Mouse (Mus musculus) thymus, postnatal 14 days (tissue): ENCODE results near the gene Thsd4.
A peak's percentile ranks its signal among the peaks of the same experiment; 100 is the strongest.

ENCODE experiments used
- DNase-seq: peaks from one replicate; pipeline ENCODE4 v3.0.0; 2021

The Thsd4 gene

DNA sequence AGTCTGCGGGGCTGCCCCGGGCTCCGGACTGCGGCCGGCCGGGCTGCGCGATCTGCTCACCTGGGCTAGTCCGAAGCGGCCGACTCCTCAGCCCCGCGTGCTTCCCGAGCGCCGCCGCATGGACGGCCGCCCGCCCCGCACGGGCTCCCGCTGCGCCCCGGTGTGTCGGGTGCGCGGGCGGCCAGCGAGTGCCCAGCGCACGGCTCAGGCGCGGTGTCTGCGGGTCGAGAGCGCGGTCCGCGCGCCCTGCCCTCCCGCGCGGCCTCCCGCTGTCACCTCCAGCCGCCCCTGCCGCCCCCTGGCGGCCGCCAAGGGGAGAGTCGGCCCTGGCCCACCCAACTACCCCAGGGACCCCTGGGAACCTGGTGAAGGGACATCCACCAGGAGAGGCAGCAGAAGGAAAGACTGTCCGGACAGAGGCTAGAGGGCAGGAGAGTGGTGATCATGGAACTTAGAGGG is at the start of gene Thsd4:
Thsd4 (minus strand) TSS at position 241 of the 459 bp plus-strand sequence.
- peak; percentile 62 for DNase-seq

DNA sequence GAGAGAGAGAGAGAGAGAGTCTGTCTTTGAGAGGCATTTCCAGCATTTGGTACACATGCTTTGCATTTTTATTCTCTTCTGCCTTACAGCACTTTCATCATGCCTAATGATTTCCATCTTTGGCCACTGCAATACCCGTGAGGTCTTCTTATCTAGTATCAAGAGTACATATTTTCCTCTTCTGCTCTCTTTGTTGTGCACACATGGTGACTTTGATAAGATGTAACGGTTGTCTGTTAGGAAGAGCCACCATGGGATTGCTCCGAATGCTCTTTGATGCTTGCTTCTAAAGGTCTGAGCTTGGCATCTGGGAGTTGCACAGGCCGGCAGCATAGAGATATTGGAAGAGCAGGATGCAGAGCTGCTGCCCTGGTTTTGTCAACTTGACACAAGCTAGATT is 49.2 kb upstream of the Thsd4 start:
- no peak for DNase-seq

DNA sequence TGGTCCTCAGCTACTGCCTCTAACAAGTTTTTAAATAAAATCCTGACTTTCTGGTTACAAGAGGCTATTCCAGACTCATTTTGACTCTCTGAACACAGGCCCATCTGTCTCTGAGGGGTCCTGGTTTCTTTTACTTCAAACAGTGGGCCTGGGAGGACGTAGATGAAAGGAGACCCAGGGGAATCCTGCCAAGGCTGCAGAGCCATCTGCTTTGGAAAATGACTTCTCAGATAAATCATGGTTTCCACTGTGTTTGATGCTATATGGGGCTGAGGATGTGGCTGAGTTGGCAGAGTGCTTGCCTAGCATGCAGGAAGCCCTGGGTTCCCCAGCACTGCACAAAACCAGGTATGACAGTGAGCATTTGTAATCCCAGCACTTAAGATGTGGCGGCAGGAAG is 47.5 kb upstream of the Thsd4 start:
- DNase-seq, result no peak

DNA sequence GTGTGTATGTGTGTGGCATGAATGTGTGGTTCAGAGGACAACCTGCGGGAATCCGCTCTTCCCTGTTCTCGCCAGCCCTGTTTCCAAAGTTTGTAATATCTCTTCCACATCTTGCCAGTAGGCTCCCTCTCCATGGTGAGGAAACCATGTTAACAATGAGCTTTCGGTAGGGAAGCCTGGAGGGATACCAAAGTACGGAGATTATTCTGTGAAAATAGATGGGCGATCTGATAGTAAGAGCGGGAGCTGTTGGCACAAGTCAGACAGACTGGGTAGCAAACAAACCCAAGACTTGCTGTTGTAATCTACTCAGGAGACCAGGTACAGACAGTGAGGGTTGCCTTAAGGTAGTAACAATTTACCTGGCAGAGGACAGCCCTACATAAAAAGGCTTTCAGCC is 42.0 kb upstream of the Thsd4 start:
- DNase-seq, result no peak

DNA sequence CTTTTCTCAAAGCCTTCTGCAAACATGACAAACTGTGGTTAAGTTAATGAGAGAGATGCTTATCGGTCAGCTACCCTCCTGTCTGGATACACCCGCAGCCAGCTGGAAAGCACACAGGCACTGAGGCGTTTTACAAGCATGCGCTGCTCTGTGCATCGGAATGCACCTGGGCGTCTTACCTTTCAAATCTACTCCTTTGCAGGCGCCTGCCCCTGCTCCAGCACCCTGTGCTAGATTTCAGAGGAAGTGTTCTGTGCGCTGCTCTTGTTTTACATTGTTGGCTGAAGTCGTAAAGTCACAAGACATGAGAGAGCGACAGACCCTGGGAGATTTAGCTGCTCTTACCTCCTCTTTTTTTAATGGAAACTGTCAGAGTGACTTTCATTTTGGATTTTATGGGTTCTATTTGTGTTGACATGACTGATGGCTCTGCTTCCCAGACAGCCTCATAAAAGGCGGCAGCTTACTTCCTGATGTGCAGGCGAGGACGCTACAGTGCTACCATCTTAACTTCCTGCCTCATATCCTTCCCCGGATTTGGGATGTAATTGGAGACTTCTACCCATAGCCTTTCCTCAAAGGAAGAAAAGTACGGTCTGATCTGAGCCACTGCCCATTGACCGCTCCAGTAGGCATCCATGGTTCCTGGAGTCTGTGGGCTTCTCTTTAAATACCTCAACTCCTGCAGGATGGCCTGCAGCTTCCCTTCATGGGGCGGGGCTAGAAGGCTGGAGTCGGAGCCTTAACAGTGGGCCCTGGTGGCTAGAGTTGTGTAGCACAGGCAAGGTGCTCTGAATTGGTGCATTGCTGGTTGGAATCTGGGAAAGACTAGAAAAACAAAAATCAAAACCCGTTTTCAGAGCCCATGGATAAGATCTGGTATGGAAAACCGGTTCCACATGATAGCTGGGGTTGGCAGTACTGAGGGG is 40.9 kb upstream of the Thsd4 start:
- peak; percentile 31 for DNase-seq

DNA sequence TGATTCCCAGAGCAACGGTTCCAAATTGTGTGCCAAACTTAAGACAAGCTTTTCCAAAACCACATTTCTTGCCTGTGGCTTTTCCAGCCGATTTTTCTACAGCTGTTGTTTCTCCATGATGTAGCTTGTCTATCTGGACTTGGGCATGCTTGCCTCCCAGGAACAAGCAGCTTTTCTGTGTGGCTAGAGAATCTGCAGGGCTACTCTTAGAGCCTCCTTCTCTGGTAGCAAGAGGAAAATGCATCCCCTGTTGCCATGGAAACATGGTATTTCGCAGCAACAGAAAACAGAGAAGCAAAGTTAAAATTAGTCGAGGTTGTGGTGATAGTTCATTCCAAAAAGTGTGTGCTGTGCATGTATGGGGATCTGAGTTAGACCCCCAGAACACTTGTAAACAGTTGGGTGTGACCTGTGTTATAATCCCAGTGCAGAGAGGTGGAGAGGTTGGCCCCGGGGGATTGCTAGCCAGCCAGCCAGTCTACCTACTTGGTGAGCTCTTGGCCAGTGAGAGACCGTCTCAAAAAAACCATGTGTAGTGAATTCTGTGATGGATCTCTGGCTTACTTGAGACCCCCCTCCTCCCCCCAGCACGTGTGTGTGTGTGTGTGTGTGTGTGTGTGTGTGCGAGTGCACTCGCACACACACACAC is 39.9 kb upstream of the Thsd4 start:
- DNase-seq, result no peak

DNA sequence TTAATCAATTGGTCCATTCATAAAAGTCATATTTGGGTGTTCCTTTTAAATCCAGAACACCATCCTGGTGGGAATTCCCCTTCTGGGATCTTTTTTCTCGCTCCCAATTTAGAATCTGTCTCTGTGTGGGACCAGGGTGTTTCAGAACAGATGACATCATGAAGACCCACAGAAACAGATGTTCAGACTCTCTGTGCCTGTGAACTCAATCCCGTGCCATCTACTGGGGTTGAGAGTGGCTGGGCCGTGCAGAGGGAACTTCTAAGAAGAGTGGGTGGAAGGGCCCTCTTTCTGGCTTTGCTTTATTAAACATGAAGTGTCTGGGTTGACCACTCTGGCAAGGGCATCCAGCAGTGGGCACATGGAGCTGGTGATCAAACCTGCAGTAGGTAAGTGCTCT is 36.7 kb upstream of the Thsd4 start:
- DNase-seq, result no peak

DNA sequence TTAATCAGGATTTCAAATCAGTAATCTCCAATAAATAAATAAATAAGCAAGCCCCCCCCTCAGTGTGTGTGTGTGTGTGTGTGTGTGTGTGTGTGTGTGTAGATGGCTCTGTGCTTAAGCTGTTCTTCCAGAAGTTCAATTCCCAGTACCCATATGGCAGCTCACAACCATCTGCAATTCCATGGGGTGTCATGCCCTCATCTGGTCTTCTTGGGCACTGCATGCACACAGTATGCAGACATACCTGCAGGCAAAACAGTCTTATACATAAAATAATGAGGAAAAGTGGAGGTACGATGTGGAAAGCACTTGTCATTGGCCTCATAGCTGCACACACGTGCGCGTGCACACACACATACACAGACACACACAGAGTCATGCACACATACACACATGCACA is 29.4 kb upstream of the Thsd4 start:
- no peak for DNase-seq

DNA sequence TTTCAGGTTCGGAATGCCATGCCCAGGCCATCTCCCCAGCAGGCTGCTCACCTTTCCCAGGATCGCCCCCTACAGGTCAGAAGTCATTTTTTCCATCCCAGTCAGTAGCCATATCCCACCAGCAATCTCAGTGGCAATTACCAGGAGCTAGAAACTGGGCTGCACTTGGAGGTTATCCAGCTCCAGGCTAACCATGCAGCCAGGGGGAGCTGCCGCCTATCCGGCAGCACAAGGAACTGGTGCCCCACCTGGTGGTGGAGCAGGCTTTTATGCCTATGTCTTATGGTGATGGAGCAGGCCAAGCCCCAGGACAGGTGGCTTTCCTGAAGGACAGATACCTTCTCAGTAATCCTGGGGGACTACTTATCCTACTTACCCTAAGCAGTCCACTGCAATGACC is 26.3 kb upstream of the Thsd4 start:
- DNase-seq, result peak; percentile 21

DNA sequence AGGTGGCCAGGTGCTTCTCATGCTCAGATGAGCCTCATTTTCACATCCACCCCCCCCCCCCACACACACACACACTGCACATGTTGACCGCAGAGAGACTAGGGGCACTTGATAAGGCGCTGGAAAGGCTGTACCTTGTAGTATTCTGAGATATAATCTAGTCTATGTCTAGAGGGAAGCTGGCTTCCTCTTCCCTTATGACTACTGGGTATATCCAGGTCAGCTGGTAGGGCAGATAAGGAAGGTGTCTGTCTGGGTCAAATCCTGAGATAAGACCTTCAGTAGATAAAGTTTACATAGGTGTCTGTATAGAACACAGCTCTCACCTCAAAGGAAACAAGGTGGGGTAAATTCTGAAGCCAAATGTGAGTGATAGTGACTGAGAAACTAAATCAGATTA is 24.3 kb upstream of the Thsd4 start:
- DNase-seq, result no peak

DNA sequence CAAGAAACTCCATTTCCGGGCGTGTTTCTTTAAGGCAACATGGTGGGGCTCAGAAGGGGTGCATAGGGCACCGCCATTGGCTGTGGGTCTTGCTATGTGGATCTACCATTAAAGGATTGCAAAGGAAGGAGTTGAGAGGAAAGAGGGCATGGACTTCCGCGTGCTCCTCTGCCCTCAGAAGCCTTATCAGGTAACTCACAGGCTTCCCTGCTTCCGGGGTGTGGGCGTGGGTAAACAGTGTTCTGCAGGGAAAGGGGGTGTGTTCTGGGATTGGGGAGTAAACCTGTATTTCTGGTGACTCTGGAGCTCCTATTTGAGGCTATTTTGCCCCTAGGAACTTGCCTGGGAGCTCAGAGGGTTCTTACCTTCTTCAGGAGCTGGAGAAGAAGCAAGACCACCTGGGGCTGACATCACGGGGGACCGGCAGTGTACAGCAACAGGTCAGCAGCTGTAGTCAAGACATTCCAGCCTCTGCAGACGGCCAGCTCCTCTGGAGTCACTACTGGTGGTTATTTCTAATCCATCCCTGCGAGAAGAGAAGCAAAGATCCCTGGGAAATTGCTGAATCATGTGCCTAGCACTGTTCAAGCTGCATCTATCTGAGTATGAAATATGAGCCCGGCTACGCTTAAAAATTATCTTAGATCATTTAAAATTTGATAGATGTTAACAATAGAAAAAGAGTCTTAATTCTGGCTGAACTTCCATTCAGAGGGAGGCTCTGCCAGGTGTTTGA is 23.7 kb upstream of the Thsd4 start:
- no peak for DNase-seq

DNA sequence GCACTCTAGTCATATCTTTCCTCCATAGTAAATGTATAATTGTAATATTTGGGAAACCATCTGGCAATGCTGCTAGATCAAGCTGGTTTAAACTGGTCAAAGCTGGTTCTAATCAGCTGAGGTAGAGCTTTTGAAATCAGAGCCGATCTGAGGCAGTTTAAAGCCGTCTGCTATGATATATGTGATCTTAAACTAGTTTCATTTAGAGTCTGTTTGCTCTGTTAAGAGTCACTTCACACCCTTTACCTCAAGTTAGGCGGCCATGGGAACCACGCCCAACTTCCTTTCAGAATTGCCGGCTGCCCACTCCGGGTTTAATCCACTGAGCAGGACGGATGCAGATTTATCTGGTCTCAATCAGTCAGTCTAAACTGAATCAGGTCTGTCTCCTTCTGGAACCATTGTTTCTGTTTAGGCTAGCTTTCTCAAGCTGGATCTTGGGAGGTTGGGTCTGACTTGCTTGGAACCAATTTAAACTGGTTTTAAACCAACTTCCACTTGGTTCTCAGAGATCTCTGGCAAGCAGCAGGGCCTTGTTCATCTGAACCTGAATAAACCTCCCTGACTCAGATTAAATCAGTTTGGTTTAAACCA is 21.7 kb upstream of the Thsd4 start:
- DNase-seq, result no peak

DNA sequence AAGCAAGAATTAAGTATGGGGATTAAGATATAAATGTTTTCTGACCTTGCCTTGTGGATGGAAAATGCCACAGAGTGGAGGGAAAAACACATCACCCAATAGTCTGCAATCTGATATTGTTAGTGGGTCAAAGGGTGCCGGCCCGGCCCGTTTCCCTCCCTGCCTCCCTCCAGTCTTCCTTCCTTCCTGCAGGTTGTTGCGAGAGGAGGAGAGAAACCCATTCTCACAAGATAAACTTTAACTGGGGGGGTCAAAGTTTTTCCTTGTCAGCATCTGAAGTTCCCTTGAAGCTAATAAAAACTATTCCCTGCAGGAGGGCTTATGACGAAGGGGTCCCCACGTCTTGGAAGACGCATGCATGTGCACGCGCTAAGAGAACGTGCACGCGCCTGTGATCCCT is 8.5 kb upstream of the Thsd4 start:
- no peak for DNase-seq

DNA sequence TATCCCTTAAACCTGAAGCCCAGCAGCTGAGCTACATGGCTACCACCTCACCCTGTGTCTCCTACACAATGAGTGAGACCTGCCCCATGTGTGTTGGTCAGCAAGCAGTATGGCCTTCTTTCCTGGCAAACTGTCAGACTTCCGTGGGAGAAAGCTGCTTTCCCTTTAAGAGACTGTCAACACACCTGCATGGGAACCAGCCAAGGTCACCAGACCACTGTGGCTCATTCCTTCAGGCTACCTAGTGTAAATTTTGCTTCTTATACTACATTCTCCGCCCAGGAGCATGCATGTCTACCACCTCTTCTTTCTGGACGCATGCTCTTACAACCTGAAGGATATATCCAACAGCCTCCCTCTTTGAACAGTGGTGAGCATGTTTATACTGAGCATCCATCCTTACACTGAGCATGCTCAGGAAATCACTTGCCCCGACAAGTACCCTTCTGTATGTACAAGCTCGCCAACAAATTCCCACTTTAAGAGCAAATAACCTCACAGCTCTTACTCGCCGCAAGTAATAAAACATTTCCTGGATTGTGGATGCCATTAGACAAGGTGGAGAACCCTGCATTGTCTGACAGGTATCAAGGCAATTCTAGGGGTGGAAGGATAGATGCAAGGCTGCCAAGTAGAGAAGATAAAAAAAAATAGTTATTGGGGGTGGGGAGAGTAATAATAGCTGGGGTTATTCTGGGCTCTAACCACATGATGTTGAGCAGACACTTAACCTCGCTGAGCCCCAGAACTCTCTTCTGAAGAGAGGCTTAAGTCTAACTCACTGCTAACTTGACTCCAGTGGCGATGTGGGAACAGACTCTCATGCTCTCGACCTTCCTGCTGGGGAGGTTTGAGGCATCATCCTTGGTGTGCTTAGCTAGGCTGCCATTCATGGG is 7.8 kb upstream of the Thsd4 start:
- DNase-seq, result no peak

DNA sequence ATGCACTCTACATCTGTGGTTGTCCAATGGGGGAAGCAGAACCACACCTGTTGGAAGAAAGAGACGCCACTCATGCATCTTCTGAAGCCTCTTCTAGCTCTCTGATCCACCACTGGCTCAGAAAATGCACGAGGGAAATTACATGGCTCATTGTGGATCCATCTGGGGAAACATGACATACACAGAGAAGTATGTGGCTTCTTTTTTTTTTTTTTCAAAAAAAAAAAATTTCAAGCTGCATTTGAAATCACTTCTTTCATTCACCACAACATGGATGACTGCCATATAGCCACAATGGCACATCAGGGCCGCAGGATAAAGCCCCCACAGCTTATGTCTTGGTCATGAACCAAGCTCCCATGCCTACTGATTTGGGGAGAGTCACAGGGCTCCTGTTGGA is 6.4 kb upstream of the Thsd4 start:
- DNase-seq, result no peak

DNA sequence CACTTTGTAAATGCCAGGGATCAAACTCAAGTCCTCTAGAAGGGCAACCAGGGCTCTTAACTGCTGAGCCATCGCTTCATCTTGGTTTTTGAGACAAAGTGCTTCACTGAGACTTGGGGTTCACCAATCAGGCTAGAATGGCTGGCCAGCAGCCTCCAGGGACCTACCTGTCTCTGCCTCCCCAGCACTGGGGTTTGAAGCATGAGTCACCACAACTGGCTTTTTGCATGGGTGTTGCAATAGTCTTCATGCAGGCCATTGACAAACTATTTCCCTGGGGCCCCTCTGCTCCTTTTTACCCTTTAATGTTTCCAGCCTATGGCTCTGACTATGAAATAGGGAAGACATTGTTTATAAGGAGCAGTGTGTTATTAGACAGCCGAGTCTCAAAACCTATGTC is 6.0 kb upstream of the Thsd4 start:
- DNase-seq, result no peak

DNA sequence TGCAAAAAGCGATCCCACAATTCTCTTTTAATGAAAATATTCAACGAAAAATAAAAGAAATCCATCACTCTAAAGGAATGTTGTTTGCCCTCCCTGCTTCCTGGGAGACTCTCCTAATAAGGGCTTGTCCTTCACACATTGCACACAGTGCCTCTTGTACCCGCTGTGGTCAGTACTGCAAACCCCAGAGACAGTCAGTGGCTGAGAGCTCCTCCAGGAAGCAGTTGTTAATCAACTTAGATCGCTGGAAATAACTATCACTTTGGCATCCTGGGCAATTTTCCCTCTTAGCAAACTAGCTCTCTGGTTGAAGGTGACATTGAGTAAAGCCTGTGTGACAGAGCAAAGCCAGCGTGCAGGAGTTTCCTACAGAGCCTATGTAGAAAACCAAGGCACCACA is 5.2 kb upstream of the Thsd4 start:
- DNase-seq, result no peak

DNA sequence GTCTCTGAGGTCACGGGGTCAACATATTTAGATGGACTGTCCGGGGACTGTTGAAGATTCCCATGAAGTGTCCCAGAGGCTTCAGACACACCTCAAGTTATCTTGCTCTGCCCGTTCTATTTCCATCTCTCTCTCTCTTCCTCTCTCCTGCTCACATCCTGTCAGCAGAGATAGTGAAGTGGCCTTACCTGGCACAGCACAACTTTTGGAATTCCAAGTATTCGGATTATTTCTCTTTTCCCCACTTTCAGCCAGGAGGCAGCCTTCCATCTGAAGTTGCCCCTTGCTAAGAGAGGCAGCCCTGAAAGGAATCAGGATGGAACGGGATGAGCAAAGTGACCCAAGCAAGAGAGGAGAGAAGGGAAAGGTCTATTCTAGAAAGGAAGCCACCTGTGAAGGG is 4.3 kb upstream of the Thsd4 start:
- no peak for DNase-seq

DNA sequence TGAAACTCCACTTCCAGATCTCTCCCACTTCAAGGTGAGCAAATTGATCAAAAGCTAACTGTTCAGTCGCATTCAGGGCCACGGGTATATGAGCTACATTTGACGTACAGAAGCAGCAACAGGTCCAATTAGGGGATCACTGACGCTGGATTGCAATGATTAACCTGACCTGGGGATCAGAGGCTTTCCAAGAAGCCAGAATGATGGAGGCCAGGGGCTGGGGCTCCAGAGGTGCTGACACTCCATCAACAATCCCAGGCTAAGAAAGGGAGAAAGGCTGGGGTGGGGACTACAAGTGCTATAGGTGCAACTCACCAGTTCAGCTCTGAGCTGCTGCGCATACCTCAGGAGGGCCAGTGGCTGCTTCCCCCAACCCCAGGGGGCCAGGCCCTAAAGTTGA is 703 bp downstream of the Thsd4 start:
- DNase-seq, result no peak

DNA sequence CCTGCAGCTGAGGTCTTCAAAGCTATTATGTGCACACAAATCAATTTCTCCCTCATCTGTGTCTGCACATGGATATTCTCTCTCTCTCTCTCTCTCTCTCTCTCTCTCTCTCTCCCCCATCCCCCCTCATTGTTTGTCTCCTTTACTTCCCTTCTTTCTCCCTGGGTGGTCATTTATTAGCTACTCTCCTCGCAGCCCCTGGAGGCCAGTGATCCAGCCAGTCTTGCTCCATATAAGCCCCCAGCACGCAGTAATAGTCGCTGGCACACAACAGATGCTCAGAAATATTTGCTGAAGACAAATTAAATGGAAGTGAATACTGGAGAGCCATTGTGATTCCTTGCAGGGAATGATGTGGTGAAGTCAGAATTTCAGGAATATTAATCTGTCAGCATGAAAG is 2.2 kb downstream of the Thsd4 start:
- DNase-seq, result no peak

DNA sequence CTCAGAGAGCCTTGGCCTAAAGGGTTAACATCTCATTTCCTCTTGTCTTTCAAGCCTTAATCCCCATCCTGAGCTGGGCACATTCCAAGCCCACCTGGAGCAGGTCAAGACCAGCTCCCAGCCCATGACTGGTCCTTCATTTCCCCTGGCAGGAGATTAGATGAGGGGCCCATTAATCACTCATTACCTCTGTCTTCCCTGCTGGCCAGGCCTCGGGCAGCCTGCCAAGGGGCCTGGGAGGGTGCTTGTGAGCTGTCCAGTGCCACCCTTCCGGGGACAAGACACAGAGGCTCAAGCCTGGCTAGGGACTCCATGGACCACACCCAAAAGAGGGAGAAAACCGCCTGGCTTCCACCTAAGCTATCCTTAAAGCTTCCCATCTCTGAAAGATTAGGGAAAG is 3.6 kb downstream of the Thsd4 start:
- DNase-seq, result no peak

DNA sequence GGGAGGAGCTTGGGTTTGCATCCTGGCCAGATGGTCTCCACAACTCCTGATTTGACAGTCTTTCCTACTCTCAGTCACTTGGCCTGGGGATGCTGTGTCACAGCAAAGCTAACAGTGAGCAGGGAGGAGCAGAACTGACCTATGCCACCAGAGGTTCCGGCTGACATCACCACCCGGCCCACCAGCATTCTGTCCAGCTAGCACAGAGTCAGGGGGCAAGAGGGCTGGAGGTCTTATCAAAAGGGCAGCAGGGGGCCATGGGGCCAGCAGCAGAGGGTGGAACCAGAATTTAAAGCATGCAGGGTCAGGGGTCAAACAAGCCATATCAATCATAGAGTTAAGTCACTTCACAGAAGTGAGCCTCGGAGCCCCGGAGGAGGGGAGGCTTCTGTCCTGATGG is 4.7 kb downstream of the Thsd4 start:
- DNase-seq, result no peak
